Mouse (Mus musculus): ENCODE results near the gene Spata45.
"Not testable (repeated sequence)": the region's sequence is repeated elsewhere in the genome, so short reads cannot be mapped to it uniquely, and the experiment has no call there.

Gene Spata45

DNA sequence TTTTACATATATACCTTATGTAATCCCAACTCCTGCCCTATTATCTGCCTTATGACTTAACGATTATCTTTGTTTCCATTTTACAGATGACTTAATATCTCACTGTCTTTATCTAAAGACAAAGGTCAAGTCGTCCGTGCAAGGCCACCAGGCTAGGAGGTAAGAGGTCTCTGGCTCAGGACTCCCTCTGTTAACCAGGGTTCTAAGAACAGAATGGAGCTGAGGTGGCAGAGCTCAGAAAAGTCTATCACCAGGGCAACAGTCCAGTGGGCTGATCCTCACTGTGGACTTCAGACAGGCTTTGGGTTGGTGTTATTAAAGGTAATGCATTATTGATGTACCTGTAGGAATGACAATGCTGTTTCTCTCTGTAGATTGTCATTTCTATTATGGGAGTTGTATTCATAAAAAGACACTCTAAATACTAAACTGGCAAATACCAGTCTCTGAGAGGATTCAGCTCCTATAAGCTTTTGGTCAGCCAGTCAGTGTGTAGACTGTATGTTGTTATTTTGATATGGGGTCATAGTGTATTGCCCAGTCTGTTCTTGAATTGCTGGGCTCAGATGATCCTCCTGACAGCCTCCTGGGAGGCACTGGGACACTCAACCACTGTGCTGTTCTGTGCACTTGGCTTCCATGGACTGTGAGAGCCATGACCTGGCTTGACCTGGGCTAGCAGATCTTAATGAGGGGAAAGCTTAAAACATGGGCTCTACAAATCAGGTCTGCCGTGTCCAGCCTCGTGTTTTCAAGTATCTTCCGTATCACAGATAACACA is at the start of gene Spata45:
TSS of gene Spata45 (plus strand) at position 86 of the 781 bp plus-strand sequence.
- DNase-seq (ENCODE audit: low spot score), result no peak

DNA sequence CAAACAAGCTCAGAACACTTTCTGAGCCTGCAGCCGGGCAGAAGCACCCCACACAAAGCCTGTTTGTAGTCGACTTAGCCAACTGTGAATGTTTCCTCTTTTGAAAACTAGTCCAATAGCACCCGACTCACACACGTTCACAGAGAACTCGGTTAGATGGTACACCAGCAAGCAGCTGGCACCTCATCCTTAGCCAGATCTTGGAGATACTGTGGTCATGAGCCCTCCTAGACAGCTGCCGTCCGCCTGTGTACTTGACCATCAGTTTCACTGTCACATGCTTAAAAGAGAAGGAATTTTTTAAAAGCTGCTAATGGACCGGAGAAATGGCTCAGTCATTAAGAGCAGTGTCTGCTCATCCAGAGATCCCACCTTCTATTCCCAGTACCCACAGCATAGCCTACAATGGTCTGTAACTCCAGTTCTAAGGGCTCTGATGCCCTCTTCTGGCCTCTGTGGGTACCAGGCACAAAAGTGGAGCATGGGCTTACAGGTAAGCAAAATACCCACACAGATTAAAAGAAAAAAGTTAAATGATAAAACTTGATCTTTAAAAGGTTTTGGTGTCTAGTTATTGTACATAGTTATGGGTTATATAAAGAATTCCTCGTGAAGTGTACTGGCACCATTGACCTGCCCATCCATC is 46.9 kb upstream of the Spata45 start:
- no peak for DNase-seq (ENCODE audit: low spot score)

DNA sequence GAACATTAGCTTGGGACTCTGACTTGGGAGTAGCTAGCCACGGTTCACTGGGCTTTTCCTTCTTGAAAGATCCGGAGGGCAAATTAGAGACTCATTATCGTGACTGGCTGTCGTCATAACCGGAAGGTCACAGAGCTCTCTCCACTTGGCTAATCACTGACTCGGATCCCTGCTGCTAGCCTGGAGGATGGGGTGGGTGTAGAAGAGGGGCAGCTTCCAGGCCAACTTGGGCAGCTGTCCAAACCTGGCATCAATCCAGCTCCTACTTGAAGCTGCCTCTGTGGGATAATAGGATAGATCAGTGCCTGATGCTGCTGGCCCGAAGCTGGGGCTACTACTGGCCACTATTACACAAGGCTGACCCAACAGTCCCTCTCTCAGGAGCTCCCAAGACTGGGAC is 40.9 kb upstream of the Spata45 start:
- DNase-seq (ENCODE audit: low spot score), result no peak

GRCm38 (mm10) chr1:190996346-190996877 is 40.0 kb upstream of the Spata45 start:
- DNase-seq (ENCODE audit: low spot score), result no peak

- no peak for DNase-seq (ENCODE audit: low spot score)
Observed at GRCm38 (mm10) chr1:190998027-190998426, 38.4 kb upstream of the Spata45 start.

DNA sequence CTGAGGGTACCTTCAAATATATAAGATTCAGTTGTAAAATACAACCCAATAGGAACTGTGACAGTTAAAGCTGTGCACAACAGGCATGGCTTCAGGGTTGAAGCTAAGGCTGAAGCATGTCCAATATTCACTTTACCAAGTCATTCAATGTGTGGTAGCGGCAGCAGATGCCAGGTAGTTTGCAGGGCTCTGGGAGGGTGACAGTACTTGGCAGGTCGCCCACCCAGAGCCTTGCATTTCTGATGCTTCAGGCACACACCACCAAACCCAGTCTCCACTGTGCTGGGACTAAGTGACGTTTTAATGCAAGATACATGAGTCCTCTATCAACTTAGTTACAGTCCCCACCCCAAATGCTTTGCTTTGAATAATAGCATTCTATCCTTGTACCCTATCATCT is 35.8 kb upstream of the Spata45 start:
- no peak for DNase-seq (ENCODE audit: low spot score)

- DNase-seq (ENCODE audit: low spot score), result no peak
Observed at GRCm38 (mm10) chr1:191002201-191002600, 34.2 kb upstream of the Spata45 start.

DNA sequence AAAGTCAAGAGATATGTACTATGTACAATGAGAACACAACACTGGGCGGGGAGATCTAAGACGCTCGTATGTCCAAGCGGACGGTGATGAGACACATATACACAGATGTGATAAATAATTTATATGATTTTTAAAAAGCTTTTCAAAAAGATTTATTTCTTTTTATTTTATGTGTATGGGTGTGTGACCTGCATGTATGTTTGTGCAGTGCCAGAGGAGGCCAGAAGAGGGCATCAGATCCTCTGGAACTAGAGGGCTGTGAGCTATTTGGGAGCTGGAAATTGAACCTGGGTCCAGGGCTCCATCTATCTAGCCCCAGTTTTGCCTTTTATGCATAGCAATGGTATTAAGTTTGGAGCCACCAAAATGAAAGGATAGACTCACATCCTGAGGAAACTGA is 27.7 kb upstream of the Spata45 start:
- no peak for DNase-seq (ENCODE audit: low spot score)

GRCm38 (mm10) chr1:191014271-191014670 is 22.2 kb upstream of the Spata45 start:
- no peak for DNase-seq (ENCODE audit: low spot score)

- no peak for DNase-seq (ENCODE audit: low spot score)
Observed at GRCm38 (mm10) chr1:191019803-191020202, 16.6 kb upstream of the Spata45 start.

GRCm38 (mm10) chr1:191020217-191020924 is 16.1 kb upstream of the Spata45 start:
- no peak for DNase-seq (ENCODE audit: low spot score)

- no peak for DNase-seq (ENCODE audit: low spot score)
Observed at GRCm38 (mm10) chr1:191021016-191021415, 15.4 kb upstream of the Spata45 start.

GRCm38 (mm10) chr1:191023140-191023539 is 13.3 kb upstream of the Spata45 start:
- no peak for DNase-seq (ENCODE audit: low spot score)

DNA sequence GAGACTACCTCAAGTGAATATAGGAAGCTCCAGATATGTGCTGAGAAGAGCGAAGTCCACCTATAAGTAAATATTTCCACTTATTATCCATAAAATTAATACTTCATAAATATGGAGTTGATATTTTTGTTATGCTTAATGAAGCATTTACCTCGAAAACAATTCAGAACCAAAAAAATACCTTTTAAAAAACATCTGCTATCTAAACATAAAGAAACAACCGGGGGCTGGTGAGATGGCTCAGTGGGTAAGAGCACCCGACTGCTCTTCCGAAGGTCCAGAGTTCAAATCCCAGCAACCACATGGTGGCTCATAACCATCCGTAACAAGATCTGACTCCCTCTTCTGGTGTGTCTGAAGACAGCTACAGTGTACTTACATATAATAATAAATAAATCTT is 12.6 kb upstream of the Spata45 start:
- DNase-seq (ENCODE audit: low spot score), result not testable (repeated sequence)

DNA sequence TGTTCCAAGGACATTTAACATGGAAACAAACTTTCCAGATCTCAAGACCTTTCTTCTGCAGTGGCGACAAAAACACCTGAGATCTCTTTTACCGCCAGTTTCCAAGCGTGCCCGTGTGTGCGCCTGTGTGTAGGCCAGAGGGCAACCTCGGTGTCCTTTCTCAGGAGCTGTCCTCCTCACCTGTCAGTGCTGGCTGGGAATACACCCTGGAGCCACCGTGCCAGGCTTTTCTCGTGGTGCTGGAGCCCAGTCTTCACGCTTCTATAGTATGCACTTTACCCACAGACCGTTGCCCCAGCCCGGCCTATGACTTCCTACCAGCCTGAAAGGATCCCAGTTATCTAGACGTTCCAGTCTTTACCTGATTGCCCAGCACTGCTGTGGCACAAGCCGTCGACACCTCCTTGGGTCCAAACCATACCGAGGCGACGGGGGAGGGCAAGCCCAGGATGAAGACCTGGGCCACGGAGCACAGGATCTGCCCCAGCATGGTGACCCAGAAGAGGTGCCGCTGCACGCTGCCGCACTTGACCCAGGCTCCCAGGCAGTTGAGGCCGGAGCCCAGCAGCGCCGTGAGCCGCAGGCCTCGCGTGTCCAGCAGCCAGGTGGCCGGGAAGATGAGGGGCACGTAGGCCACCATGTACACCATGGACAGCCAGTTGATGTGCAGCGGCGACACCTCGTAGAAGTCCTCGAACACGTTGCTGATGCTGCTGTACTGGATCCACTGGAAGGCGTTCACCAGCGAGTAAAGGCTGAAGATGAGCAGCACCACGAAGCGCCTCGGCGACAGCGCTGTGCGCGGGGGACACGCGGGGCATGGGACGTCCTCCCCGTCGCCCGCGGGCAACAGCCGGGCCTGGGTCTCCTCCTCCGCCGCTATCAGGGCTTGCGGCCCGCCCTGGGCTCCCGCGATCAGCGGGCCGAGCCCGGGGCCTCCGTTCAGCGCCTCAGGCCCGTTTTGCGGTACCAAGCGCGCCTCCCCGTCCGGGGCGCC is 11.1 kb upstream of the Spata45 start:
- DNase-seq (ENCODE audit: low spot score), result no peak

DNA sequence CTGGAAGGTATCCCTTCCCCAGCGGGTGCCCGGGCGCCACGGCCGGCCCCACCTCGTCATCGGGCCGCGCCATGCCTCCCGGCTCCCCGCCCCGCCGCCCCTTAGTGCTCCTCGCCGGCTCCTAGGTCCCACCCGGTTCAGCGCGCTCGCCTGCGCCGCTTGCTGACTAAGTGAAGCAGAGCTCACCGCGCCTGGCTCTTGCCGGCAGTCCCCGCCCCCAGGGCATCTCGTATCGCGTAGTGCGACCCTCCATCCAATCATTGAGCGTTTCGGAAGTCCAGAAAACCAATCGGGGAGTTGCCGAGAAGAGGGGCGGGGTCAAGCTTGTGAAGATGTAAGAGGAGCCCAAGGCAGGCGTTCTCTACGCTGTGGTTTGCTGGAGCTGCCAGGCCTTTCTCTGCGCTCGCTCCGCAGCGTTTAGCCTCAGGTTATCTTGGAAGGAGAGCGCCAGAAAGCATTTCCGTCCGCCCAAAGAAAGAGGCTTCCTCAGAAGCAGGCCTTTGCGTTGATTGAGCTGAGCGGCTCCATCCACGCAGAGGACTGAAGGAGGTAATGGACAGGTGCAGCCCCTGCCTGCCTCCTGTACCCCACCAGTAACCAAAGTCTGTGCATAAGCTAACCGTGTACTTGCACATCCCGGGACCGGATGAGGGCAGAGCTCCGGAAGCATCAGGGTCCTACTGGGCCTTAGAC is 10.3 kb upstream of the Spata45 start, which contains the start of gene Flvcr1:
TSS of gene Flvcr1 (minus strand) at position 138 of the 693 bp plus-strand sequence.
- peak; percentile 90 for DNase-seq (ENCODE audit: low spot score)

DNA sequence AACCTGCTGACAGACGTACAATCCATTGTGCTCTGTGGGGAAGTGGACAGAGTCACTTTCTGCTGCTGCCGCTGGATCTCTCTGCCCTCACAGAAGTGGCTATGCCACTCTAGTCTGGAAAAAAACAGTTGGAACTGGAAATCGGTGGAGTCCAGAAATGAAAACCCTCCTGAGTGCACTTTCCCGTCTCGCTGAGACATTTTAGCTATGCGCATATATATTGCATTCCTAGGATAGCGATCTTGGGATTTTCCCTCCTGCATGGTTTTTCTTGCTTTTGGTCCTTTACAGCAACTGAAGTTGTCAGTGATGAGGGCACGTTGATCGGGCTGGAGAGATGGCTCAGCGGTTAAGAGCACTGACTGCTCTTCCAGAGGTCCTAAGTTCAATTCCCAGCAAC is 6.3 kb upstream of the Spata45 start:
- no peak for DNase-seq (ENCODE audit: low spot score)

- not testable (repeated sequence) for DNase-seq (ENCODE audit: low spot score)
Observed at GRCm38 (mm10) chr1:191030922-191031425, 5.5 kb upstream of the Spata45 start.

- no peak for DNase-seq (ENCODE audit: low spot score)
Observed at GRCm38 (mm10) chr1:191035649-191036048, 790 bp upstream of the Spata45 start.

DNA sequence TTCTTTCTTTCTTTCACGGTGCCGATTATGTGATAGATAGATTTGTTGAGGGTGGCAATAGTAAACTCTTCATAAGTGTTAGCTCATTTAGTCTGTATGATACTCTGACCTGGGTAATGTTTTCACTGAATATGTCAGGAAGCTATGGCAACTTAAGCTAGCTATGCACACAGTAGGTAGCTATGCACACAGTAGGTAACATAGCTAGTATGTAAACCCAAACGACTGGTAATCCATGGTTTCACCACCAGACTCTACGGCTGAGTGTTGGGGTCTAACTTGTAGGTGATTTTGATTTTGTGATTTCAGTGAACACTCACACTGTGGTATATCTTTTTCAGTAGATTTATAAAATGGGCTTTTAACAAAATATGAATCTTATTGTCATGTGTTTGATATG is 1.6 kb downstream of the Spata45 start:
- no peak for DNase-seq (ENCODE audit: low spot score)

DNA sequence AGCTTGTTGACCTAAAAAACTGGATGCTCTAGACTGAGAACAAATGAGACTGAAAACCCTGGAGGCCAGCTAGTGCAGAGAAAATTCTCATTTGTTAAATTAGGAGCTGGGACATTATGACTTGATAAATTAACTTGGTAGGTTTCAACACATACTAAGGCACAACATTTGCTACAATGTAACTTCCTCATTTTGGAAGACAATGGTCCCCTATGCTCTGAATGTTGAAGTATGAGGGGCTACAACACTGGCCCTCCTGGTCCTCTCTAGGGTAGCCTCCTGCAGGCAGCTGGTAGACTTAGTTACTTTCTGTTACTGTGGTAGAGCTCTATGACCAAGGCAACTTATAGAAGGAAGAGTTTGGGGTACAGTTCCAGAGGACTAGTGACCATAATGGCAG is 4.9 kb downstream of the Spata45 start:
- no peak for DNase-seq (ENCODE audit: low spot score)

Data from ovary, postnatal 10 days (tissue).